Mouse (Mus musculus): ENCODE results near the gene Med18. TPM values are rescaled to one million over a fixed set of nuclear protein-coding genes. Genes with fewer than 3 reads are reported as not detected.

The Med18 gene
- polyA plus RNA-seq, 1 experiment, result 3.0 TPM

- no peak for TF ChIP-seq POLR2A (IDR thresholded peaks at IDR 0.05; ENCODE audit: low read depth, low read length)
- TF ChIP-seq CTCF (IDR thresholded peaks at IDR 0.05; ENCODE audit: extremely low read depth, insufficient read depth, insufficient read length, insufficient replicate concordance), result no peak
- H3K27me3 ChIP-seq (ENCODE audit: control insufficient read depth, insufficient read depth, low read length), result no peaks in the 10 kb centered on the region
- H3K4me3 ChIP-seq (ENCODE audit: extremely low read depth, insufficient read depth, insufficient read length), result no peak overlapping the region
- WGBS, result 86% methylated on average over 6 of the region's 6 CpGs
- no peak for DNase-seq (ENCODE audit: low read depth in 1 of 2, low spot score in 2 of 2)
- peaks cover 6% of the 10 kb centered on the region for H3K36me3 ChIP-seq (ENCODE audit: control insufficient read depth, insufficient read depth, low read length)
- no peaks in the 10 kb centered on the region; the same call in 1 of the 2 replicates for H3K4me1 ChIP-seq (ENCODE audit: control insufficient read depth, insufficient read depth, insufficient read length)
- H3K27ac ChIP-seq (ENCODE audit: insufficient read depth, low read length), result no peak overlapping the region
Observed at GRCm38 (mm10) chr4:132491748-132492147, 28.0 kb upstream of the Med18 start.

- Histone ChIP-seq H3K36me3 (ENCODE audit: control insufficient read depth, insufficient read depth, low read length) (peaks cover 4% of the 10 kb centered on the region; the same call in 1 of the 2 replicates), H3K4me3 (ENCODE audit: extremely low read depth, insufficient read depth, insufficient read length) (no peak overlapping the region), H3K4me1 (ENCODE audit: control insufficient read depth, insufficient read depth, insufficient read length) (no peaks in the 10 kb centered on the region; the same call in 1 of the 2 replicates), H3K27me3 (ENCODE audit: control insufficient read depth, insufficient read depth, low read length) (no peaks in the 10 kb centered on the region), H3K27ac (ENCODE audit: insufficient read depth, low read length) (no peak overlapping the region)
- 67% methylated on average over 8 of the region's 8 CpGs for WGBS
- no peak for TF ChIP-seq POLR2A (IDR thresholded peaks at IDR 0.05; ENCODE audit: low read depth, low read length)
- TF ChIP-seq CTCF (IDR thresholded peaks at IDR 0.05; ENCODE audit: extremely low read depth, insufficient read depth, insufficient read length, insufficient replicate concordance), result no peak
- no peak for DNase-seq (ENCODE audit: low read depth in 1 of 2, low spot score in 2 of 2)
Observed at GRCm38 (mm10) chr4:132491057-132491456, 27.3 kb upstream of the Med18 start.

DNA sequence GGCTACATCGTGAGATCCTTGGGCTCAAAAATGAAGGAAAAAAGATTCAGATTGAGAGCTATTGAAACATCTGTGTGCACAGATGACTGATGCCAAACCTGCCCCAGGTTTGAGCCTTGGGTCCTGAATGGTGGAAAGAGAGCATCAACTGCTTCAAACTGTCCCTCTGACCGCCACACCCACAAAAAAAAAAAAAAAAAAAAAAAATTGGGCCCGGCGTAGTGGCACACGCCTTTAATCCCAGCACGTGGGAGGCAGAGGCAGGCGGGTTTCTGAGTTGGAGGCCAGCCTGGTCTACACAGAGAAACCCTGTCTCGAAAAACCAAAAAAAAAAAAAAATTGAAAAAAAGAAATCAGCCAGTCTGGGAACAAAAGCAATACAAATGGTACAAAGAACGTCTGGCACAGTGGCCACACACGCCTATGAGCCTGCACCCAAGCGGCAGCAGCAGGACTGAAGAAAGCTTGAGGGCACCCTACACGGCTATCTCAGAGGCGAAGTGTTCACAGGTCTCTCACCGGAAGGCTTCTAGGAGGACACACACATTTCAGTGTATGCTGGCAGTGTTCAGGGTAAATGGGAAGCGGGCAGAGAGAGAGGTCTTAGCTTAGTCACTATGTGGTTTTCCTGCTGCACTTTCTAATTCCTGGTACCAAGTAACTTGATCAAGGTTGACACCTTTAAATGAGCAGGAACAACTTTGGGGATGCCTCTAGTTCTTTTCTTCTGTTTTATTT is 26.7 kb upstream of the Med18 start:
- peaks cover 4% of the 10 kb centered on the region; the same call in 1 of the 2 replicates for H3K36me3 ChIP-seq (ENCODE audit: control insufficient read depth, insufficient read depth, low read length)
- no peak for TF ChIP-seq CTCF (IDR thresholded peaks at IDR 0.05; ENCODE audit: extremely low read depth, insufficient read depth, insufficient read length, insufficient replicate concordance)
- H3K4me1 ChIP-seq (ENCODE audit: control insufficient read depth, insufficient read depth, insufficient read length), result no peaks in the 10 kb centered on the region; the same call in 1 of the 2 replicates
- H3K27ac ChIP-seq (ENCODE audit: insufficient read depth, low read length), result no peak overlapping the region
- no peak for DNase-seq (ENCODE audit: low read depth in 1 of 2, low spot score in 2 of 2)
- H3K27me3 ChIP-seq (ENCODE audit: control insufficient read depth, insufficient read depth, low read length), result no peaks in the 10 kb centered on the region
- H3K4me3 ChIP-seq (ENCODE audit: extremely low read depth, insufficient read depth, insufficient read length), result no peak overlapping the region
- 55% methylated on average over 15 of the region's 15 CpGs for WGBS

DNA sequence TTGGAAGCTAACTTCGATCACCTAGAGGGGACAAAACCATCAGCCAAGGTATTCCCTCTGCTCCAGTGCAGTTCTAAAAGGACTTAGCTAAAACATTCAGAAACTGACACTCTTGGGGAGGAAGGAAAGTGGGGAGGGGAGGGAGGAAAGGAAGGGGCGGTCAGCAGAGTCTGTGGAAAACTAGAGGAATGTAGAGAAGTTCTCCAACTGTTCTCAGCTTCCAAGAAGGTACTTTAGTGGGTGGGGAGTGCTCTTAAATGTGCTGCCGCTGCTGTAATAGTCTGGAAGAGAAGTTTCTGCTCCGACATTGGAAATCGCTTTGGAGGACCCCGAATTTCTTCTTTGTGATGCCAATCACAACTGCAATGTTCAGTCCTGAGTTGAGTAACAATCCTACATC is 25.3 kb upstream of the Med18 start:
- no peak overlapping the region for H3K4me3 ChIP-seq (ENCODE audit: extremely low read depth, insufficient read depth, insufficient read length)
- no peaks in the 10 kb centered on the region for H3K27me3 ChIP-seq (ENCODE audit: control insufficient read depth, insufficient read depth, low read length)
- TF ChIP-seq CTCF (IDR thresholded peaks at IDR 0.05; ENCODE audit: extremely low read depth, insufficient read depth, insufficient read length, insufficient replicate concordance), result no peak
- no peak for TF ChIP-seq POLR2A (IDR thresholded peaks at IDR 0.05; ENCODE audit: low read depth, low read length)
- no peak for DNase-seq (ENCODE audit: low read depth in 1 of 2, low spot score in 2 of 2)
- H3K27ac ChIP-seq (ENCODE audit: insufficient read depth, low read length), result no peak overlapping the region
- H3K36me3 ChIP-seq (ENCODE audit: control insufficient read depth, insufficient read depth, low read length), result peaks cover 4% of the 10 kb centered on the region; the same call in 1 of the 2 replicates
- no peaks in the 10 kb centered on the region; the same call in 1 of the 2 replicates for H3K4me1 ChIP-seq (ENCODE audit: control insufficient read depth, insufficient read depth, insufficient read length)
- 84% methylated on average over 6 of the region's 6 CpGs for WGBS

DNA sequence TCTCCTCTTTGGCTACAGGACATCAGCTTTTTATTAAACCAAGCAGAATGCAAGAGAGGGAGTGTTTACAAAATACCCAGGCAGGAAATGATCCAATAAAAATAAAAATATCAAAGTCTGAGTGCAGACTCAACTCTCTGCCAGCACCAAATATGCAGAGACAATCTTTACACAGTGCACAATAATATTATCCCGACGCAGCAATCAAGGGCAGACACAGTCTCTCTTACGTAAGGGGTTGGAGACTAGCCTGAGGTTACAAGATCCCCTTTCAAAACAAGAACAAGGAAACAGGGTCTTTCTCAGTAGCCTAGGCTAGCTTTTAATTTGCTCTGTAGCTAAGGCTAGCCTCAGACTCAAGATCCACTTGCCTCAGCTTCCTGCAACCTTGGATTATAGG is 24.8 kb upstream of the Med18 start:
- TF ChIP-seq CTCF (IDR thresholded peaks at IDR 0.05; ENCODE audit: extremely low read depth, insufficient read depth, insufficient read length, insufficient replicate concordance) (no peak), POLR2A (IDR thresholded peaks at IDR 0.05; ENCODE audit: low read depth, low read length) (no peak)
- H3K27me3 ChIP-seq (ENCODE audit: control insufficient read depth, insufficient read depth, low read length), result no peaks in the 10 kb centered on the region
- WGBS, result 76% methylated on average over 3 of the region's 3 CpGs
- no peak overlapping the region for H3K4me3 ChIP-seq (ENCODE audit: extremely low read depth, insufficient read depth, insufficient read length)
- H3K4me1 ChIP-seq (ENCODE audit: control insufficient read depth, insufficient read depth, insufficient read length), result no peaks in the 10 kb centered on the region; the same call in 1 of the 2 replicates
- no peak overlapping the region for H3K27ac ChIP-seq (ENCODE audit: insufficient read depth, low read length)
- H3K36me3 ChIP-seq (ENCODE audit: control insufficient read depth, insufficient read depth, low read length), result peaks cover 3% of the 10 kb centered on the region; the same call in 1 of the 2 replicates
- no peak for DNase-seq (ENCODE audit: low read depth in 1 of 2, low spot score in 2 of 2)

- no peak for DNase-seq (ENCODE audit: low read depth in 1 of 2, low spot score in 2 of 2)
- 79% methylated on average over 5 of the region's 5 CpGs for WGBS
- TF ChIP-seq POLR2A (IDR thresholded peaks at IDR 0.05; ENCODE audit: low read depth, low read length), result no peak
- TF ChIP-seq CTCF (IDR thresholded peaks at IDR 0.05; ENCODE audit: extremely low read depth, insufficient read depth, insufficient read length, insufficient replicate concordance), result no peak
- Histone ChIP-seq H3K27me3 (ENCODE audit: control insufficient read depth, insufficient read depth, low read length) (no peaks in the 10 kb centered on the region), H3K27ac (ENCODE audit: insufficient read depth, low read length) (no peak overlapping the region), H3K4me1 (ENCODE audit: control insufficient read depth, insufficient read depth, insufficient read length) (no peaks in the 10 kb centered on the region), H3K4me3 (ENCODE audit: extremely low read depth, insufficient read depth, insufficient read length) (no peak overlapping the region), H3K36me3 (ENCODE audit: control insufficient read depth, insufficient read depth, low read length) (no peaks in the 10 kb centered on the region)
Observed at GRCm38 (mm10) chr4:132484820-132485219, 21.1 kb upstream of the Med18 start.

DNA sequence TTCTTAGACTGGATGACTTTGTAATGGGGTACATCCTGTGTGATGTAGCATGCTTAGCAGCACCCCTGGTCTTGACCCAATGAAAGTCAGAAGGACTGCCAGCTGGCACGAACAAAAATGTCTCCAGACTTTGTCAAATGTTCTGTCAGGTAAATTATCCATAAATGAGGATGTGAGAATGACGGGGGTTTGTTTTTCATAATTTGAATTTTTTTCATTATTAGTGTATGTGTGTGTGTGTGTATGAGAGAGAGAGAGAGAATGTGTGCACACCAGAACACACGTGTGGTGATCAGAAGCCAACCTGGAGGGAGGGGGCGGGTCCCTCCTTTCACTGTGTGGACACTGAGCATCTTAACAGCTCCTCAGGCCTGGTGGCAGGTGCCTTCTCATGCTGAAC is 20.5 kb upstream of the Med18 start:
- H3K4me3 ChIP-seq (ENCODE audit: extremely low read depth, insufficient read depth, insufficient read length), result no peak overlapping the region
- no peak for DNase-seq (ENCODE audit: low read depth in 1 of 2, low spot score in 2 of 2)
- TF ChIP-seq POLR2A (IDR thresholded peaks at IDR 0.05; ENCODE audit: low read depth, low read length) (no peak), CTCF (IDR thresholded peaks at IDR 0.05; ENCODE audit: extremely low read depth, insufficient read depth, insufficient read length, insufficient replicate concordance) (no peak)

More for the DNA sequence above, 20.5 kb upstream of the Med18 start:
- no peaks in the 10 kb centered on the region for H3K4me1 ChIP-seq (ENCODE audit: control insufficient read depth, insufficient read depth, insufficient read length)
- 80% methylated on average over 4 of the region's 4 CpGs for WGBS
- no peaks in the 10 kb centered on the region for H3K27me3 ChIP-seq (ENCODE audit: control insufficient read depth, insufficient read depth, low read length)
- H3K36me3 ChIP-seq (ENCODE audit: control insufficient read depth, insufficient read depth, low read length), result no peaks in the 10 kb centered on the region
- no peak overlapping the region for H3K27ac ChIP-seq (ENCODE audit: insufficient read depth, low read length)
